Mouse (Mus musculus): ENCODE measurements around the gene Rab1b.

DNA sequence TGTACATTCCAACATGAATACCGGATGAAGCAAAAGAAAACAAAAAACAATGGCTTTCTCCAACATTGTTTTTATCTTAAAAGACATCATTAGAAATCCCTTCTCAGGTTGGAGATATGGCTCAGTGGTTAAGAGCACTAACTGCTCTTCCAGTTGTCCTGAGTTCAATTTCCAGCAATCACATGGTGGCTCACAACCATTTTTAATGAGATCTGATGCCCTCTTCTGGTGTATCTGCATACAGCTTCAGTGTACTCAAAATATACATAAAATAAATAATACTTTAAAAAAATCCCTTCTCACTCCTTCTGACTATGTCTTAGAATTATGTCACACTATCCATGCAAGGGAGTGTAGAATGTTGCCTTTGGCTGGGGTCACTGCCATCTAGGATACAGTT lies 27.6 kb downstream of the Rab1b start:
- TF ChIP-seq TAL1 (conservative IDR thresholded peaks at IDR 0.05; ENCODE audit: low read depth, low read length) (no peak), CTCF (IDR thresholded peaks at IDR 0.05; ENCODE audit: low read depth, low read length) (no peak), POLR2AphosphoS5 (IDR thresholded peaks at IDR 0.05; ENCODE audit: insufficient replicate concordance, low read depth, low read length) (no peak), GATA1 (IDR thresholded peaks at IDR 0.05; ENCODE audit: borderline replicate concordance, low read length) (no peak)

Measured in G1E (cell line).